Mouse (Mus musculus) C2C12 (cell line): ENCODE results near the gene AL607142.1. TPM values are rescaled to one million over a fixed set of nuclear protein-coding genes. Genes with fewer than 3 reads are reported as not detected.

Experiments used
- H3K27me3 ChIP-seq: one replicate; pipeline ENCODE4 v1.6.1; 2011; ENCODE audit not compliant: control insufficient read depth, insufficient read depth, insufficient read length
- H3K36me3 ChIP-seq: one replicate; pipeline ENCODE4 v1.6.1; 2011; ENCODE audit not compliant: control insufficient read depth, insufficient read depth
- H3K4me3 ChIP-seq: one replicate; pipeline ENCODE4 v1.5.1; 2011; ENCODE audit warnings: mild to moderate bottlenecking, control low read depth; ENCODE audit not compliant: poor library complexity, insufficient read depth, severe bottlenecking
- H3K79me2 ChIP-seq: one replicate; pipeline ENCODE4 v1.6.1; 2011; ENCODE audit not compliant: control insufficient read depth, insufficient read depth
- H3K79me3 ChIP-seq: one replicate; pipeline ENCODE4 v1.6.1; 2011; ENCODE audit warnings: low read depth, control low read depth
- H3ac ChIP-seq: one replicate; pipeline ENCODE3; 2011; ENCODE audit warnings: low read depth; ENCODE audit not compliant: control insufficient read depth, insufficient read length
- CEBPB ChIP-seq: IDR thresholded peaks from one replicate; pipeline ENCODE4 v1.6.1; 2011; ENCODE audit warnings: low read depth, mild to moderate bottlenecking, control low read depth, moderate library complexity
- CTCF ChIP-seq: IDR thresholded peaks from one replicate; pipeline ENCODE4 v1.5.1; 2011; ENCODE audit not compliant: control insufficient read depth, insufficient read depth, insufficient read length
- FOSL1 ChIP-seq: IDR thresholded peaks from one replicate; pipeline ENCODE4 v1.8.0; 2011; ENCODE audit warnings: mild to moderate bottlenecking, low read length; ENCODE audit not compliant: poor library complexity, insufficient read depth, severe bottlenecking
- MAX ChIP-seq: IDR thresholded peaks from one replicate; pipeline ENCODE4 v1.6.1; 2011; ENCODE audit warnings: mild to moderate bottlenecking, control low read depth
- MYOD1 ChIP-seq: IDR thresholded peaks from one replicate; pipeline ENCODE4 v1.6.1; 2011; ENCODE audit warnings: low read depth; ENCODE audit not compliant: control insufficient read depth, insufficient read length
- MYOG ChIP-seq: IDR thresholded peaks from one replicate; pipeline ENCODE4 v1.6.1; 2011; ENCODE audit not compliant: control insufficient read depth, insufficient read length; ENCODE audit errors: extremely low read depth
- USF1 ChIP-seq: IDR thresholded peaks from one replicate; pipeline ENCODE4 v1.6.1; 2011; ENCODE audit warnings: low read depth, mild to moderate bottlenecking, control low read depth, moderate library complexity
- polyA plus RNA-seq: library from polyadenylated mRNA; unstranded; fragments of >200 nt; fragmentation: generic; extraction: Trizol; gene quantifications from one replicate; pipeline ENCODE4 v1.2.1, GENCODE M21; 2012; ENCODE audit warnings: missing spikeins

AL607142.1 gene
- polyA plus RNA-seq, 1 experiment, result not detected

GRCm38 (mm10) chr4:120029937-120030336 is 34.9 kb upstream of the AL607142.1 start:
- Histone ChIP-seq H3ac (no peak overlapping the region), H3K79me2 (no peaks in the 10 kb centered on the region), H3K79me3 (no peaks in the 10 kb centered on the region), H3K36me3 (no peaks in the 10 kb centered on the region), H3K4me3 (no peak overlapping the region), H3K27me3 (no peaks in the 10 kb centered on the region)
- TF ChIP-seq MYOG, result no peak
- peak; percentile 17 for TF ChIP-seq CEBPB

- H3K27me3 ChIP-seq, result no peaks in the 10 kb centered on the region
- H3K36me3 ChIP-seq, result no peaks in the 10 kb centered on the region
- TF ChIP-seq USF1, result no peak
- TF ChIP-seq FOSL1, result no peak
- TF ChIP-seq CEBPB, result no peak
- TF ChIP-seq CTCF, result no peak
- no peak for TF ChIP-seq MYOG
Measured at GRCm38 (mm10) chr4:120032320-120032983, 32.3 kb upstream of the AL607142.1 start.

GRCm38 (mm10) chr4:120032984-120033355 is 31.8 kb upstream of the AL607142.1 start:
- Histone ChIP-seq H3K27me3 (no peaks in the 10 kb centered on the region), H3K79me3 (no peaks in the 10 kb centered on the region), H3K79me2 (no peaks in the 10 kb centered on the region), H3K36me3 (no peaks in the 10 kb centered on the region), H3ac (peak overlapping the region; percentile 72), H3K4me3 (peak overlapping the region; percentile 37)
- no peak for TF ChIP-seq USF1
- TF ChIP-seq MYOG, result no peak
- TF ChIP-seq MAX, result peak; percentile 55
- no peak for TF ChIP-seq FOSL1
- TF ChIP-seq CTCF, result no peak
- no peak for TF ChIP-seq CEBPB
- TF ChIP-seq MYOD1, result no peak

More at GRCm38 (mm10) chr4:120032320-120032983, 32.3 kb upstream of the AL607142.1 start:
- Histone ChIP-seq H3K79me3 (no peaks in the 10 kb centered on the region), H3K4me3 (peak overlapping the region; percentile 37), H3K79me2 (no peaks in the 10 kb centered on the region), H3ac (peak overlapping the region; percentile 72)

GRCm38 (mm10) chr4:120036294-120036693 is 28.5 kb upstream of the AL607142.1 start:
- H3K4me3 ChIP-seq, result no peak overlapping the region
- H3K79me2 ChIP-seq, result no peaks in the 10 kb centered on the region
- H3K79me3 ChIP-seq, result no peaks in the 10 kb centered on the region
- no peak overlapping the region for H3ac ChIP-seq
- no peak for TF ChIP-seq MAX
- TF ChIP-seq FOSL1, result no peak
- TF ChIP-seq USF1, result no peak
- TF ChIP-seq CTCF, result no peak
- H3K36me3 ChIP-seq, result no peaks in the 10 kb centered on the region
- H3K27me3 ChIP-seq, result no peaks in the 10 kb centered on the region

- no peaks in the 10 kb centered on the region for H3K36me3 ChIP-seq
- H3ac ChIP-seq, result no peak overlapping the region
- no peaks in the 10 kb centered on the region for H3K79me3 ChIP-seq
- no peaks in the 10 kb centered on the region for H3K79me2 ChIP-seq
- no peak for TF ChIP-seq MAX
- no peak for TF ChIP-seq MYOG
- TF ChIP-seq CTCF, result no peak
- no peak for TF ChIP-seq FOSL1
- TF ChIP-seq USF1, result no peak
- no peak for TF ChIP-seq MYOD1
- no peak for TF ChIP-seq CEBPB
- no peak overlapping the region for H3K4me3 ChIP-seq
- H3K27me3 ChIP-seq, result no peaks in the 10 kb centered on the region
Measured at GRCm38 (mm10) chr4:120037007-120037406, 27.8 kb upstream of the AL607142.1 start.

GRCm38 (mm10) chr4:120041520-120041919 is 23.3 kb upstream of the AL607142.1 start:
- Histone ChIP-seq H3ac (no peak overlapping the region), H3K79me2 (no peaks in the 10 kb centered on the region), H3K4me3 (no peak overlapping the region), H3K27me3 (no peaks in the 10 kb centered on the region), H3K79me3 (no peaks in the 10 kb centered on the region), H3K36me3 (no peaks in the 10 kb centered on the region)
- TF ChIP-seq USF1 (no peak), MYOG (no peak), FOSL1 (no peak), CEBPB (no peak), CTCF (no peak), MYOD1 (no peak), MAX (no peak)
